Mouse (Mus musculus) intestine, embryonic 15.5 days (tissue): ENCODE results near the gene Il1f6. TPM values are rescaled to one million over a fixed set of nuclear protein-coding genes. Genes with fewer than 3 reads are reported as not detected.

Experiments used
- polyA plus RNA-seq: library from polyadenylated mRNA; unstranded; fragments of >200 nt; fragmentation: Nextera tagmentation; extraction: Ambion mirVana; gene quantifications from 2 replicates; pipeline ENCODE4 v1.2.1, GENCODE M21; 2015

The Il1f6 gene
- polyA plus RNA-seq, 1 experiment from 2014 or later = not detected

Other genes starting within 250 kb of the Il1f6 start
- 2.1 and 2.2 TPM in 2 replicates for gene Hnmt, start 166.0 kb upstream of the Il1f6 start, polyA plus RNA-seq
- gene Tbpl2, start 118.8 kb upstream of the Il1f6 start, polyA plus RNA-seq = not detected in 2 replicates
- not detected in 2 replicates for gene Il1f8, start 62.3 kb upstream of the Il1f6 start, polyA plus RNA-seq
- not detected in 2 replicates for gene Il1f9, start 28.9 kb upstream of the Il1f6 start, polyA plus RNA-seq
- gene Il1f5, start 61.5 kb downstream of the Il1f6 start, polyA plus RNA-seq = not detected in 2 replicates
- not detected in 2 replicates for gene Il1f10, start 75.8 kb downstream of the Il1f6 start, polyA plus RNA-seq
- 0.68 and 2.4 TPM in 2 replicates for gene Il1rn, start 121.4 kb downstream of the Il1f6 start, polyA plus RNA-seq
- 5.5 and 6.3 TPM in 2 replicates for gene Psd4, start 152.2 kb downstream of the Il1f6 start, polyA plus RNA-seq